In the genomic region with DNA sequence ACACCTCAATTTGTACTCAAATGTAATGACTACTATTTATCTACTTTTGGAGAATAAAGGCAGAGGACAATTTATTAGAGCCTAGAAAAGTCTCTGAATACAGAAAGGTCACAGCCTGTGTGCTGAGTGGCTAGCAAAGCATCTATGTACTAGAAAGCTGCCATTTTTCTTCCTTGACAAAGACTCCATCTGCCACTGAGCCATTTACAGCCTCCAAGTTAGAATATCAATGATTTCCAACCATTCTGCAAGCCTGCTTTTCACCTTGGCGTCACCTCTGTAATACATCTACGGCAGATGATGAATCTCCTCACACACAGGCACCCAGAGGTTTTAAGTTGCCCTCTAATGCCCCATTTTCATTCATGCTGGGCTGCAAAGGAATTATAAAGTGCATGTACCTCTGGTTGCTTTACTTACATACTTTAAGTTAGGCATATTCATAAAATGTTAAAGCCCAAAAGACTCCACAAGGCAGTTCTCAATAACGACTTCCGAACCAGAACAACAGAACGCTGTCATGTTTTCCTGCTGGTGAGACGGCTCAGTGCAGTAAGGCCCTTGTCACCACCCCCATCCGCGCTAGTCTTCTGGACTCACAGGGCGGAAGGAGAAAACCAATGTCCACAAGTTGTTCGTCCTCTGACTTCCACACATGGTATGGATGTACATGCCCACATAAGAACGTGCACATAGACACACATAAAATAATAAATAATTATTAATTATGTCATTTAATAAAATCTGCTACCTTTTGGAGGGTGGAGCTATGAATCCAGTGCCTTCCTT, we compare ENCODE assay signal across 18 mouse cellular contexts.
DNase-seq lines count a peak whose midpoint lies in the region; ATAC-seq and TF ChIP-seq lines count a peak whose summit lies in the region.
"Had no signal": no experiment of that assay in that cellular context is flagged by ENCODE, and none has a peak within 500 bp of the region (broad histone marks: within the 10 kb centered on the region; RNA-seq: fewer than 3 reads in every experiment).

No protein-coding gene starts in this region.

- 82% methylated on average over 11 of the region's 11 CpGs for WGBS in midbrain, embryonic 12.5 days
- WGBS in midbrain, embryonic 14.5 days, result 79% methylated on average over 11 of the region's 11 CpGs
- 71% methylated on average over 11 of the region's 11 CpGs for WGBS in forebrain, embryonic 13.5 days
- 57% methylated on average over 11 of the region's 11 CpGs for WGBS in hindbrain, embryonic 14.5 days
- 42% methylated on average over 11 of the region's 11 CpGs for WGBS in neural tube, embryonic 13.5 days
- 88% methylated on average over 11 of the region's 11 CpGs for WGBS in kidney, adult 2 months

- no peaks in the 10 kb centered on the region for H3K36me3 ChIP-seq in midbrain, embryonic 12.5 days
- H3K36me3 ChIP-seq in midbrain, embryonic 14.5 days (ENCODE audit: control insufficient read depth, insufficient read depth, low read length), result no peaks in the 10 kb centered on the region
- no peaks in the 10 kb centered on the region for H3K36me3 ChIP-seq in forebrain, embryonic 13.5 days (ENCODE audit: poor library complexity, severe bottlenecking)
- H3K36me3 ChIP-seq in hindbrain, embryonic 14.5 days (replicated peaks; ENCODE audit: control insufficient read depth, insufficient read depth), result no peaks in the 10 kb centered on the region
- H3K36me3 ChIP-seq in neural tube, embryonic 13.5 days, result no peaks in the 10 kb centered on the region; the same call in 1 of the 2 replicates
- no peaks in the 10 kb centered on the region for H3K36me3 ChIP-seq in kidney, adult 2 months (ENCODE audit: control insufficient read depth, insufficient read depth, low read length)
- H3K36me3 ChIP-seq: embryonic facial prominence, embryonic 15.5 days; limb, embryonic 15.5 days had no signal

- DNase-seq in midbrain, embryonic 14.5 days, result no peak
- no peak for DNase-seq in hindbrain, embryonic 14.5 days (ENCODE audit: low spot score)
- no peak for DNase-seq in cerebellum, adult 9-11 months
- no peak for DNase-seq in kidney, adult 2 months
- DNase-seq in cerebellum, postnatal 10 days, result no peak
- DNase-seq: adrenal gland, adult 8-10 months; cerebellum, adult 11-12 months; gastrocnemius, adult 2 months; heart, postnatal 4 days; lung, postnatal 10 days; thymus, adult 2 months had no signal

- no peak overlapping the region for H3K4me2 ChIP-seq in midbrain, embryonic 12.5 days (replicated peaks)
- no peak overlapping the region for H3K4me2 ChIP-seq in midbrain, embryonic 14.5 days (ENCODE audit: low read length)
- no peak overlapping the region for H3K4me2 ChIP-seq in forebrain, embryonic 13.5 days
- H3K4me2 ChIP-seq in hindbrain, embryonic 14.5 days (replicated peaks), result no peak overlapping the region
- H3K4me2 ChIP-seq in neural tube, embryonic 13.5 days, result no peak overlapping the region
- H3K4me2 ChIP-seq: embryonic facial prominence, embryonic 15.5 days; limb, embryonic 15.5 days had no signal

- no peak for TF ChIP-seq CTCF in kidney, adult 2 months (conservative IDR thresholded peaks at IDR 0.05; ENCODE audit: insufficient read depth, insufficient read length, low read depth, low read length)

- TF ChIP-seq POLR2A in kidney, adult 2 months (IDR thresholded peaks at IDR 0.05; ENCODE audit: low read depth, low read length), result no peak

- no peak overlapping the region for H3K9ac ChIP-seq in midbrain, embryonic 12.5 days (replicated peaks)
- H3K9ac ChIP-seq in midbrain, embryonic 14.5 days (replicated peaks; ENCODE audit: low read length), result no peak overlapping the region
- H3K9ac ChIP-seq in forebrain, embryonic 13.5 days, result no peak overlapping the region
- H3K9ac ChIP-seq in hindbrain, embryonic 14.5 days, result no peak overlapping the region
- no peak overlapping the region for H3K9ac ChIP-seq in neural tube, embryonic 13.5 days
- H3K9ac ChIP-seq: embryonic facial prominence, embryonic 15.5 days; limb, embryonic 15.5 days had no signal

- H3K4me1 ChIP-seq in midbrain, embryonic 12.5 days, result peaks cover 26% of the 10 kb centered on the region
- peaks cover 10% of the 10 kb centered on the region for H3K4me1 ChIP-seq in midbrain, embryonic 14.5 days (ENCODE audit: control insufficient read depth, insufficient read depth, low read length)
- peaks cover 36% of the 10 kb centered on the region for H3K4me1 ChIP-seq in forebrain, embryonic 13.5 days
- peaks cover 15% of the 10 kb centered on the region for H3K4me1 ChIP-seq in hindbrain, embryonic 14.5 days (replicated peaks; ENCODE audit: control insufficient read depth, insufficient read depth, low read length)
- H3K4me1 ChIP-seq in neural tube, embryonic 13.5 days (replicated peaks), result peaks cover 37% of the 10 kb centered on the region
- H3K4me1 ChIP-seq in kidney, adult 2 months (ENCODE audit: control insufficient read depth, insufficient read depth, low read length), result no peaks in the 10 kb centered on the region; the same call in 1 of the 2 replicates
- H3K4me1 ChIP-seq: limb, embryonic 15.5 days had no signal

- no peaks in the 10 kb centered on the region for H3K9me3 ChIP-seq in midbrain, embryonic 12.5 days
- H3K9me3 ChIP-seq in midbrain, embryonic 14.5 days (ENCODE audit: control insufficient read depth, low read length), result no peaks in the 10 kb centered on the region
- H3K9me3 ChIP-seq in forebrain, embryonic 13.5 days (replicated peaks), result no peaks in the 10 kb centered on the region
- no peaks in the 10 kb centered on the region for H3K9me3 ChIP-seq in hindbrain, embryonic 14.5 days (ENCODE audit: control insufficient read depth, low read length)
- H3K9me3 ChIP-seq in neural tube, embryonic 13.5 days, result no peaks in the 10 kb centered on the region
- H3K9me3 ChIP-seq: embryonic facial prominence, embryonic 15.5 days; G1E; limb, embryonic 15.5 days had no signal

- no peaks in the 10 kb centered on the region for H3K27me3 ChIP-seq in midbrain, embryonic 12.5 days
- no peaks in the 10 kb centered on the region for H3K27me3 ChIP-seq in midbrain, embryonic 14.5 days (ENCODE audit: control insufficient read depth, insufficient read depth, low read length)
- no peaks in the 10 kb centered on the region for H3K27me3 ChIP-seq in forebrain, embryonic 13.5 days
- no peaks in the 10 kb centered on the region for H3K27me3 ChIP-seq in hindbrain, embryonic 14.5 days (ENCODE audit: control insufficient read depth, insufficient read depth, low read length)
- no peaks in the 10 kb centered on the region for H3K27me3 ChIP-seq in neural tube, embryonic 13.5 days
- H3K27me3 ChIP-seq in kidney, adult 2 months (replicated peaks; ENCODE audit: control insufficient read depth, insufficient read depth, low read length), result no peaks in the 10 kb centered on the region
- H3K27me3 ChIP-seq: embryonic facial prominence, embryonic 15.5 days; limb, embryonic 15.5 days had no signal

- 0 out of 2 replicates have a peak overlapping the region, but pooled peaks have one; percentile 8 for H3K27ac ChIP-seq in midbrain, embryonic 12.5 days (replicated peaks)
- no peak overlapping the region for H3K27ac ChIP-seq in midbrain, embryonic 14.5 days (replicated peaks; ENCODE audit: low read depth, low read length)
- peak overlapping the region; percentile 19; the same call in 1 of the 2 replicates for H3K27ac ChIP-seq in forebrain, embryonic 13.5 days
- H3K27ac ChIP-seq in hindbrain, embryonic 14.5 days, result peak overlapping the region; percentile 63; the same call in 1 of the 2 replicates
- H3K27ac ChIP-seq in neural tube, embryonic 13.5 days (replicated peaks), result peak overlapping the region; percentile 77
- no peak overlapping the region for H3K27ac ChIP-seq in kidney, adult 2 months (ENCODE audit: insufficient read depth, low read depth, low read length)
- H3K27ac ChIP-seq: embryonic facial prominence, embryonic 15.5 days; gastrocnemius, adult 2 months; limb, embryonic 15.5 days had no signal

- ATAC-seq in midbrain, embryonic 12.5 days (ENCODE audit: low FRiP score, low read depth), result 0 out of 2 replicates have a peak, but pooled peaks have one; percentile 30
- ATAC-seq in midbrain, embryonic 14.5 days (ENCODE audit: low FRiP score, low TSS enrichment), result no peak
- ATAC-seq in forebrain, embryonic 13.5 days, result 0 out of 2 replicates have a peak, but pooled peaks have one; percentile 23
- peak; percentile 53; the same call in 1 of the 2 replicates for ATAC-seq in hindbrain, embryonic 14.5 days (ENCODE audit: low FRiP score)
- ATAC-seq in neural tube, embryonic 13.5 days (ENCODE audit: low read depth), result peak; percentile 60
- ATAC-seq: intestine, postnatal 0 days had no signal

- no peak overlapping the region for H3K4me3 ChIP-seq in midbrain, embryonic 12.5 days
- H3K4me3 ChIP-seq in midbrain, embryonic 14.5 days (replicated peaks; ENCODE audit: low read depth, low read length), result no peak overlapping the region
- no peak overlapping the region for H3K4me3 ChIP-seq in forebrain, embryonic 13.5 days
- no peak overlapping the region for H3K4me3 ChIP-seq in hindbrain, embryonic 14.5 days (replicated peaks; ENCODE audit: low read length)
- no peak overlapping the region for H3K4me3 ChIP-seq in neural tube, embryonic 13.5 days
- H3K4me3 ChIP-seq in kidney, adult 2 months (ENCODE audit: insufficient read depth, low read depth, low read length), result no peak overlapping the region
- H3K4me3 ChIP-seq: embryonic facial prominence, embryonic 15.5 days; gastrocnemius, adult 2 months; limb, embryonic 15.5 days had no signal

Comparison
In these comparisons a context has a peak if more than half of its experiments do, and no peak if none do; other contexts are left out.
1. H3K27ac ChIP-seq: peak in midbrain, embryonic 12.5 days (single experiment), forebrain, embryonic 13.5 days (single experiment), hindbrain, embryonic 14.5 days (single experiment) and neural tube, embryonic 13.5 days (single experiment); none in midbrain, embryonic 14.5 days (single experiment) and kidney, adult 2 months (single experiment).